Mouse (Mus musculus): Measurements from ENCODE around the gene Scamp2. TPM values are rescaled to one million over a fixed set of nuclear protein-coding genes. Genes with fewer than 3 reads are reported as not detected.
A peak's percentile ranks its signal among the peaks of the same experiment; 100 is the strongest.

Scamp2 gene
- total and polyA plus RNA-seq, 2 experiments from 2014 or later: 41.2 to 47.4 TPM

DNA sequence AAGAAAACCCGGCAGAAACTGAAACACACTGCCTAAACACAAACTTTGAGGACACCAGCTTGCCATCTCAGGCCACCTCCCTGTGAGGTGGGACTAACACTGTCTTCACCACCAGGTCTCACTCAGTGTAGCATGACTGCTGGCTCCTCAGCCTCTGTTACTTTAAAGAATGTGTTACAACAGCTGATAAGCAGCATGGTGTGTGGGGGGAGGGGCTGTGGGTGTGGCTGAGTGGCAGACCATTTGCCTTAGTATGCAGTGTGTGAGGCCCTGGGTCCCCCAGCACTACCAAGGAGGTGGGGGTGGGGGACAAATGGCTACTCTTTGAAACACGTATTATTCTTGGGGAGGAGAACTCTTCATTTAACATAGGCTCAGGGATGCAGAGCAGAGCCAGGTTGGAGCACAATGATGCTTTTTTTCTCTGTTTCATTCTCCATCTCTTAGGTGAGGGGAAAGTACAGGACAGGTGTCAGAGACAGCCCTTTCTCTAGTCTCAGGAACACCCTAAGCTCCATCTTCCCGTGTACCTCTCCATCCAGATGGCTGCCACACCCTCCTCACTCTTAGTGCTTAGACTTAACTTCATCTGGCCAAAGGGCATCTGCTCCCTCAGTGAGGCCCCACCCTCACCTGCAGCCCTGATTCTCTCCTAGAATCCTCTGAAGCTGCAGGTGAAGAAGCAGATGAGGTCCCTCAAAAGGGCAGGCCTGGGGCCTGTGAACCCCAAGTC lies 40.0 kb downstream of the Scamp2 start:
- WGBS: 12% methylated on average over 3 of the region's 3 CpGs
- Histone ChIP-seq H3K27ac (ENCODE audit: low read depth, low read length) (no peak overlapping the region), H3K27me3 (ENCODE audit: insufficient read depth, low read length) (no peaks in the 10 kb centered on the region), H3K4me2 (ENCODE audit: low read depth, low read length, poor library complexity, severe bottlenecking) (no peak overlapping the region), H3K9ac (replicated peaks; ENCODE audit: low read length, poor library complexity, severe bottlenecking) (no peak overlapping the region), H3K36me3 (ENCODE audit: insufficient read depth, low read length) (no peaks in the 10 kb centered on the region), H3K4me3 (ENCODE audit: low read depth, low read length) (no peak overlapping the region), H3K4me1 (ENCODE audit: insufficient read depth, low read length) (peaks cover 2% of the 10 kb centered on the region; the same call in 1 of the 2 replicates), H3K9me3 (ENCODE audit: low read length) (no peaks in the 10 kb centered on the region)
- no peak for TF ChIP-seq CTCF (IDR thresholded peaks at IDR 0.05)
- DNase-seq (ENCODE audit: low spot score): no peak
- ATAC-seq (ENCODE audit: low FRiP score): no peak

DNA sequence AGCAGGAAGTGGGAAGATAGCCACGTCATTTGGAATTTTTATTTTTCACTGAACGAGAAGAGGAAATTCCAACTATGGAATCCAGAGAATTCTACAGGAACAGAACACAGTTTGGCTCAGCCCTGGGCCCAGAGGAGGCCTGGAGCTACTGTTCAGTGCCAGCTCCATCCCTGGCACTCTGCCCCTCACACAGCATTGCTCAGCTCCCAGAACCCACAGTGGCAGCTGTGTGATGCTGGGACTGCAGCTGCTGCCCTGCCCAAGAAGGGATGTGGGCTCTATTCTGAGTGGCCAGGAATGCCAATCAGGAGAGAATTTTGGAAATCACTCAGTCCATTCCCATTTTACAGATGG lies 40.6 kb downstream of the Scamp2 start:
- Histone ChIP-seq H3K9ac (replicated peaks; ENCODE audit: low read length, poor library complexity, severe bottlenecking) (no peak overlapping the region), H3K9me3 (ENCODE audit: low read length) (no peaks in the 10 kb centered on the region), H3K4me2 (ENCODE audit: low read depth, low read length, poor library complexity, severe bottlenecking) (no peak overlapping the region), H3K4me3 (ENCODE audit: low read depth, low read length) (no peak overlapping the region), H3K27me3 (ENCODE audit: insufficient read depth, low read length) (no peaks in the 10 kb centered on the region), H3K36me3 (ENCODE audit: insufficient read depth, low read length) (no peaks in the 10 kb centered on the region), H3K27ac (ENCODE audit: low read depth, low read length) (no peak overlapping the region), H3K4me1 (ENCODE audit: insufficient read depth, low read length) (peaks cover 7% of the 10 kb centered on the region)
- DNase-seq (ENCODE audit: low spot score) (peak; percentile 79), ATAC-seq (ENCODE audit: low FRiP score) (no peak)
- WGBS: 68% methylated on average over 2 of the region's 2 CpGs
- no peak for TF ChIP-seq CTCF (IDR thresholded peaks at IDR 0.05)

DNA sequence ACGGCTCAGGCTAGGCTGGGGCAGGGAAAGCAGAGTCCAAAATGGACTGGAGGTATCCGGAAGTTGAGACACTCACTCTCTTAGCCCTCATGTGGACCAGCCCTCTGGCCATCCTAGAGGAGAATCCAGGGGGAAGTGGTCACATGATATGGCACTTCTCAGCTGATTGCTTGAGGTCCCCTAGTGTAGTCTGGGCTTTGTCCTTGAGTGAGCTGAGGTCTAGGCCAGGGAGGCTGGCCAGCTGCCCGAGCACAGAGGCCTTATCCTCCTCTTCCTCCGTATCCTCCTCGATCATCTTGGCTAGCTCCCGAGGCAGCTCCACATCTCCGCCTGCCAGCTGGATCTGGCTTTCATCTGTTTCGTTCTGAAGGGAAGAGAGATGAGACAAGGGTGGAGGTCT lies 41.4 kb downstream of the Scamp2 start:
- Histone ChIP-seq H3K27me3 (ENCODE audit: insufficient read depth, low read length) (no peaks in the 10 kb centered on the region), H3K9ac (replicated peaks; ENCODE audit: low read length, poor library complexity, severe bottlenecking) (no peak overlapping the region), H3K9me3 (ENCODE audit: low read length) (no peaks in the 10 kb centered on the region), H3K4me3 (ENCODE audit: low read depth, low read length) (no peak overlapping the region), H3K36me3 (ENCODE audit: insufficient read depth, low read length) (no peaks in the 10 kb centered on the region), H3K4me1 (ENCODE audit: insufficient read depth, low read length) (peaks cover 8% of the 10 kb centered on the region), H3K27ac (ENCODE audit: low read depth, low read length) (no peak overlapping the region), H3K4me2 (ENCODE audit: low read depth, low read length, poor library complexity, severe bottlenecking) (no peak overlapping the region)
- no peak for TF ChIP-seq CTCF (IDR thresholded peaks at IDR 0.05)
- no peak for ATAC-seq (ENCODE audit: low FRiP score)
- no peak for DNase-seq (ENCODE audit: low spot score)
- WGBS: 65% methylated on average over 8 of the region's 8 CpGs

GRCm38 (mm10) chr9:57604875-57605274 lies 44.1 kb downstream of the Scamp2 start:
- peaks cover 8% of the 10 kb centered on the region for H3K4me1 ChIP-seq (ENCODE audit: insufficient read depth, low read length)
- 68% methylated on average over 4 of the region's 4 CpGs for WGBS
- no peak overlapping the region for H3K9ac ChIP-seq (replicated peaks; ENCODE audit: low read length, poor library complexity, severe bottlenecking)
- no peak overlapping the region for H3K27ac ChIP-seq (ENCODE audit: low read depth, low read length)
- TF ChIP-seq CTCF (IDR thresholded peaks at IDR 0.05): no peak
- ATAC-seq (ENCODE audit: low FRiP score) (no peak), DNase-seq (ENCODE audit: low spot score) (no peak)
- H3K27me3 ChIP-seq (ENCODE audit: insufficient read depth, low read length): no peaks in the 10 kb centered on the region
- no peaks in the 10 kb centered on the region for H3K9me3 ChIP-seq (ENCODE audit: low read length)
- H3K4me2 ChIP-seq (ENCODE audit: low read depth, low read length, poor library complexity, severe bottlenecking): no peak overlapping the region
- no peaks in the 10 kb centered on the region for H3K36me3 ChIP-seq (ENCODE audit: insufficient read depth, low read length)
- no peak overlapping the region for H3K4me3 ChIP-seq (ENCODE audit: low read depth, low read length)

DNA sequence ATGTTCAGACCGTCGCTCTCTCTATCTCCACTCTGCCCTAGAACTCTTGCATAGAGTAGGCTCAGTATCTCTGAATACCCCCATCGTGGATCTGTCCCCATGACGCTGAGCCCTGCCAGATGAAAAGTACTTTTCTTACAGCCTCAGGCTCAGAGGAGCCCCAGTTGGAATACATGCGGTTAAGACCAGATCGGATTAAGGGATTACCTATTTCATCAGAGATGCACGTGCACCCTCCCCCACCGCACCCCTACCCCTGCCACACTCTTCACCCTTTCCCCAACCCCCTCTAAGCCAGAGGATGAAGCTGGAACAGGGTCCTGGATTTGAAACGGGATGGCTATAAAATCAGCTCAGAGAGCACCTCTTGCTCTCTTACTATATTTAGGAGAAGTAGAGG lies 44.8 kb downstream of the Scamp2 start:
- H3K27ac ChIP-seq (ENCODE audit: low read depth, low read length): no peak overlapping the region
- H3K27me3 ChIP-seq (ENCODE audit: insufficient read depth, low read length): no peaks in the 10 kb centered on the region
- H3K4me1 ChIP-seq (ENCODE audit: insufficient read depth, low read length): peaks cover 8% of the 10 kb centered on the region
- no peak for DNase-seq (ENCODE audit: low spot score)
- TF ChIP-seq CTCF (IDR thresholded peaks at IDR 0.05): no peak
- H3K9me3 ChIP-seq (ENCODE audit: low read length): no peaks in the 10 kb centered on the region
- H3K4me2 ChIP-seq (ENCODE audit: low read depth, low read length, poor library complexity, severe bottlenecking): peak overlapping the region; percentile 65
- ATAC-seq (ENCODE audit: low FRiP score): no peak; the same call in 1 of the 2 replicates
- H3K4me3 ChIP-seq (ENCODE audit: low read depth, low read length): peak overlapping the region; percentile 21; the same call in 1 of the 2 replicates
- no peaks in the 10 kb centered on the region for H3K36me3 ChIP-seq (ENCODE audit: insufficient read depth, low read length)
- 4% methylated on average over 9 of the region's 9 CpGs for WGBS
- H3K9ac ChIP-seq (replicated peaks; ENCODE audit: low read length, poor library complexity, severe bottlenecking): no peak overlapping the region

DNA sequence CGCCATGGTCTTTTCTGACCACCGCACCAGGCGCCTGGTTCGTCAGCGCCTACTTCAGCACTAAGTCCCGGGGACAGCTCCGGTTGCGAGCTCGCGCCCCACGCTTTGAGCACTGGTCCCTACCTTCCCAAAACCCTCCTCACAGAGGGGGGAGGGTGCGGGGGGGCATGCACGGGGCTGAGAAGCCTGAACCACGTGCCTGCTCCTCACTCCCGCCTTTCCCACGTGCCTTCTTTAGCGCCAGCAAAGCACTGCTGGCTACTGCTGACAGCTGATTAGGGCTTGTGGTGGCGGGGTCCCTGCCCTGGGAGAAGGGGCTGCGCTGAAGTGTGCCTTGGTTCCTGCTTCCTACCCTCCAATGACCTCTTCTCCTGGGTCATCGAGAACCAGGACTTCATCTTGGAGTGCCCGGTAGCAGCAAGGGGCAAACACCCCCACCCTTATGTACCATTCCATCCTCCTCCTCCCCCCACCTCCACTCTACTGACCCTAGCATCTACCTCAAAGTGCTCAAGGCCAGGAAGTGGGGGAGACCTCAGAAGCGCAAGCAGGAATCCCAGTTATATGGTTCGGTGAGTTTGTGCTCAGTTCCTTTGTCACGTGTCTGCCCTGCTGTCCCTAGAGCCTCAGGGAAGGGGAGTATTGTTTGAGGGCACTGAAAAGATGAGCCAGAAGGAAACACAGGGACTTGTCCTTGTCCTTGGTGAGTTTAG lies 45.6 kb downstream of the Scamp2 start, which contains the start of gene Cplx3:
Cplx3 (minus strand) TSS at position 143 of the 713 bp plus-strand sequence.
- Histone ChIP-seq H3K4me2 (ENCODE audit: low read depth, low read length, poor library complexity, severe bottlenecking) (peak within 1 kb of the TSS; percentile 65), H3K27ac (ENCODE audit: low read depth, low read length) (no peak within 1 kb of the TSS), H3K36me3 (ENCODE audit: insufficient read depth, low read length) (no peaks in the 10 kb centered on the region), H3K4me3 (ENCODE audit: low read depth, low read length) (peak within 1 kb of the TSS; percentile 21), H3K27me3 (ENCODE audit: insufficient read depth, low read length) (no peaks in the 10 kb centered on the region), H3K4me1 (ENCODE audit: insufficient read depth, low read length) (peaks cover 8% of the 10 kb centered on the region), H3K9ac (replicated peaks; ENCODE audit: low read length, poor library complexity, severe bottlenecking) (no peak within 1 kb of the TSS), H3K9me3 (ENCODE audit: low read length) (no peaks in the 10 kb centered on the region)
- DNase-seq (ENCODE audit: low spot score) (no peak), ATAC-seq (ENCODE audit: low FRiP score) (peak; percentile 57; the same call in 1 of the 2 replicates)
- 3% methylated on average over 24 of the region's 24 CpGs for WGBS
- no peak for TF ChIP-seq CTCF (IDR thresholded peaks at IDR 0.05)

Measured in midbrain, postnatal 0 days (tissue).